Comparison of ENCODE assay signal across 8 mouse cellular contexts in genomic region chr13:73879824-73880223, GRCm38 (mm10). TPM values are rescaled to one million over a fixed set of nuclear protein-coding genes. Genes with fewer than 3 reads are reported as not detected.
DNase-seq lines count a peak whose midpoint lies in the region; ATAC-seq and TF ChIP-seq lines count a peak whose summit lies in the region.

No protein-coding gene starts in this region.

- no peak for TF ChIP-seq POLR2A in testis, adult 2 months (IDR thresholded peaks at IDR 0.05; ENCODE audit: control insufficient read depth, low read depth, low read length)

- H3K4me1 ChIP-seq in liver, embryonic 14.5 days (replicated peaks; ENCODE audit: control insufficient read depth in 2 of 2, insufficient read depth in 2 of 2, low read length in 1 of 2) = no peaks in the 10 kb centered on the region
- H3K4me1 ChIP-seq in testis, adult 2 months (ENCODE audit: control insufficient read depth, insufficient read depth, low read length) = peaks cover 6% of the 10 kb centered on the region
- no peaks in the 10 kb centered on the region for H3K4me1 ChIP-seq in hindbrain, embryonic 13.5 days (replicated peaks)

- no peak overlapping the region for H3K9ac ChIP-seq in liver, embryonic 14.5 days (replicated peaks)
- H3K9ac ChIP-seq in hindbrain, embryonic 13.5 days = no peak overlapping the region

- H3K36me3 ChIP-seq in liver, embryonic 14.5 days (replicated peaks; ENCODE audit: control insufficient read depth, insufficient read depth, low read depth) = no peaks in the 10 kb centered on the region
- H3K36me3 ChIP-seq in testis, adult 2 months (ENCODE audit: control insufficient read depth, insufficient read depth, low read length) = no peaks in the 10 kb centered on the region
- no peaks in the 10 kb centered on the region for H3K36me3 ChIP-seq in hindbrain, embryonic 13.5 days

- DNase-seq in heart, adult 18-20 months = peak; percentile 17 to 62
- DNase-seq in heart, adult 8-10 months (ENCODE audit: low spot score) = no peak
- DNase-seq in spleen, adult 18-20 months = peak; percentile 10 to 57
- no peak for DNase-seq in spleen, adult 12 weeks (ENCODE audit: low spot score)
- DNase-seq in cerebellum, postnatal 25 days = peak; percentile 16 to 51
- no peak for DNase-seq in liver, embryonic 14.5 days (ENCODE audit: low read depth in 3 of 3, low spot score in 3 of 3)

- peak; percentile 67 for TF ChIP-seq CTCF in liver, embryonic 14.5 days (IDR thresholded peaks at IDR 0.05; ENCODE audit: low read depth)
- peak; percentile 61; the same call in 1 of the 2 replicates for TF ChIP-seq CTCF in testis, adult 2 months (IDR thresholded peaks at IDR 0.05; ENCODE audit: control insufficient read depth, insufficient read depth, insufficient replicate concordance, low read depth, low read length)

- TF ChIP-seq EP300 in liver, embryonic 14.5 days (IDR thresholded peaks at IDR 0.05; ENCODE audit: low read depth) = no peak

- no peak overlapping the region for H3K4me2 ChIP-seq in liver, embryonic 14.5 days (ENCODE audit: low read depth)
- no peak overlapping the region for H3K4me2 ChIP-seq in hindbrain, embryonic 13.5 days

- WGBS in liver, embryonic 14.5 days (ENCODE audit: insufficient replicate concordance) = 68% methylated on average over 5 of the region's 5 CpGs
- WGBS in hindbrain, embryonic 13.5 days = 88% methylated on average over 5 of the region's 5 CpGs

- H3K4me3 ChIP-seq in liver, embryonic 14.5 days (ENCODE audit: insufficient read depth in 1 of 2, low read depth in 2 of 2, low read length in 2 of 2) = no peak overlapping the region
- peak overlapping the region; percentile 50; the same call in 1 of the 2 replicates for H3K4me3 ChIP-seq in testis, adult 2 months (ENCODE audit: control insufficient read depth, low read depth, low read length)
- no peak overlapping the region for H3K4me3 ChIP-seq in hindbrain, embryonic 13.5 days

- no peak for ATAC-seq in liver, embryonic 14.5 days (ENCODE audit: insufficient read depth)
- ATAC-seq in hindbrain, embryonic 13.5 days (ENCODE audit: low FRiP score) = no peak

- H3K27ac ChIP-seq in liver, embryonic 14.5 days = no peak overlapping the region
- H3K27ac ChIP-seq in testis, adult 2 months (ENCODE audit: control insufficient read depth, insufficient read depth, low read depth, low read length) = no peak overlapping the region
- no peak overlapping the region for H3K27ac ChIP-seq in hindbrain, embryonic 13.5 days

- no peaks in the 10 kb centered on the region for H3K9me3 ChIP-seq in liver, embryonic 14.5 days (ENCODE audit: control insufficient read depth, low read length)
- no peaks in the 10 kb centered on the region for H3K9me3 ChIP-seq in hindbrain, embryonic 13.5 days

- H3K27me3 ChIP-seq in liver, embryonic 14.5 days (ENCODE audit: control insufficient read depth, insufficient read depth, low read length) = no peaks in the 10 kb centered on the region
- no peaks in the 10 kb centered on the region for H3K27me3 ChIP-seq in testis, adult 2 months (ENCODE audit: control insufficient read depth, insufficient read depth, low read length)
- no peaks in the 10 kb centered on the region for H3K27me3 ChIP-seq in hindbrain, embryonic 13.5 days

RNA-seq across cellular contexts. Expression of gene Nkd2, which starts 32.4 kb away (rescaled TPM):
- 1 to 10 TPM; 1.2 TPM for total RNA-seq in heart, adult 18-20 months (2021)
- 1 to 10 TPM in 3 of 4 experiments, under 1 TPM in 1; 0.75 to 1.9 (median 1.2) TPM for total RNA-seq in heart, adult 8-10 months (2022)
- 0.09 and 0.19 TPM in 2 replicates for polyA plus RNA-seq in liver, embryonic 14.5 days (2012; rRNA removed)
- 0.09 and 0.15 TPM in 2 replicates for polyA plus RNA-seq in liver, embryonic 14.5 days (2014; fragmentation: Nextera tagmentation; extraction: Ambion mirVana)
- polyA plus RNA-seq in testis, adult 2 months (2012; rRNA removed) = 3.8 and 4.5 TPM in 2 replicates
- 9.5 and 9.7 TPM in 2 replicates for polyA plus RNA-seq in hindbrain, embryonic 13.5 days (2015; fragmentation: Nextera tagmentation; extraction: Ambion mirVana)

RNA-seq across cellular contexts. Expression of gene Trip13, which starts 57.8 kb away (rescaled TPM):
- under 1 TPM; 0.18 to 0.32 TPM for total RNA-seq in heart, adult 18-20 months (2021)
- total RNA-seq in heart, adult 8-10 months (2022) = under 1 TPM; 0.16 to 0.89 (median 0.20) TPM
- 6.9 and 11.5 TPM in 2 replicates for polyA plus RNA-seq in liver, embryonic 14.5 days (2012; rRNA removed)
- polyA plus RNA-seq in liver, embryonic 14.5 days (2014; fragmentation: Nextera tagmentation; extraction: Ambion mirVana) = 21.9 TPM in 2 replicates
- 4.1 and 5.0 TPM in 2 replicates for polyA plus RNA-seq in testis, adult 2 months (2012; rRNA removed)
- 14.0 and 15.2 TPM in 2 replicates for polyA plus RNA-seq in hindbrain, embryonic 13.5 days (2015; fragmentation: Nextera tagmentation; extraction: Ambion mirVana)

RNA-seq across cellular contexts. Expression of gene Brd9, which starts 57.8 kb away (rescaled TPM):
- 10 to 100 TPM; 17.2 to 21.3 TPM for total RNA-seq in heart, adult 18-20 months (2021)
- 10 to 100 TPM; 16.8 to 22.5 (median 20.7) TPM for total RNA-seq in heart, adult 8-10 months (2022)
- 14.4 and 16.7 TPM in 2 replicates for polyA plus RNA-seq in liver, embryonic 14.5 days (2012; rRNA removed)
- polyA plus RNA-seq in liver, embryonic 14.5 days (2014; fragmentation: Nextera tagmentation; extraction: Ambion mirVana) = 10.6 and 15.9 TPM in 2 replicates
- polyA plus RNA-seq in testis, adult 2 months (2012; rRNA removed) = 49.1 and 50.8 TPM in 2 replicates
- polyA plus RNA-seq in hindbrain, embryonic 13.5 days (2015; fragmentation: Nextera tagmentation; extraction: Ambion mirVana) = 98.9 and 105 TPM in 2 replicates

Comparison
In these comparisons a context has a peak if more than half of its experiments do, and no peak if none do; other contexts are left out.
1. DNase-seq: peak in heart, adult 18-20 months (2 of 2), spleen, adult 18-20 months (2 of 2) and cerebellum, postnatal 25 days (2 of 2); none in heart, adult 8-10 months (single experiment), spleen, adult 12 weeks (single experiment) and liver, embryonic 14.5 days (0 of 3).